In the genomic region with DNA sequence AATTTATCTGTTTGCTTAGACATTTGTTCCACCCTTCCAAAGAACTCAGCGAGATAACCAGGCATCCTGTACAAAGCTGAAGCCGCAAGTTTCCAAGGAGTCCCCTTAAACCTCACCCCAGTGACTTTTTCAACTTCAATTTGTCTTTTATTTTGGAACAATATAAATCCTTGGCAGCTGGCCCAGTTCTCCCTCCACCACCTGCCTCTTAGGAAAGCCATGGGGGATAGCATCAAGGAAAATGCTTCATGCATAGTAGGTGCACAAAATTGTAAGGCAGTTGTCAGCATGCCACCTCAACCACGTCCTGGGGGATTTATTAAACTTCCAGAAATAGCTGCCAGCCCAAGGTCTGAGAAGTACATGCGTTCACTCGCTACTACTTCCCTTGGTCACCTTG, we compare ENCODE assay signal across 12 mouse cellular contexts.
DNase-seq lines count a peak whose midpoint lies in the region; ATAC-seq lines count a peak whose summit lies in the region.
"Had no signal": no experiment of that assay in that cellular context is flagged by ENCODE, and none has a peak within 500 bp of the region (broad histone marks: within the 10 kb centered on the region; RNA-seq: fewer than 3 reads in every experiment).

No protein-coding gene starts in this region.

- H3K9me3 ChIP-seq in kidney, embryonic 16.5 days (ENCODE audit: low read length) = no peaks in the 10 kb centered on the region
- H3K9me3 ChIP-seq in embryonic facial prominence, embryonic 14.5 days (ENCODE audit: control insufficient read depth, low read length) = peaks cover 9% of the 10 kb centered on the region; the same call in 1 of the 2 replicates
- H3K9me3 ChIP-seq in hindbrain, embryonic 12.5 days (replicated peaks) = no peaks in the 10 kb centered on the region
- no peaks in the 10 kb centered on the region for H3K9me3 ChIP-seq in midbrain, embryonic 15.5 days
- H3K9me3 ChIP-seq in liver, embryonic 11.5 days (ENCODE audit: control insufficient read depth, low read length) = no peaks in the 10 kb centered on the region
- no peaks in the 10 kb centered on the region for H3K9me3 ChIP-seq in liver, embryonic 12.5 days (replicated peaks)
- H3K9me3 ChIP-seq: lung, embryonic 15.5 days had no signal

- no peak overlapping the region for H3K9ac ChIP-seq in kidney, embryonic 16.5 days (replicated peaks; ENCODE audit: low read length)
- H3K9ac ChIP-seq in embryonic facial prominence, embryonic 14.5 days (ENCODE audit: low read depth, low read length) = no peak overlapping the region
- H3K9ac ChIP-seq in hindbrain, embryonic 12.5 days = no peak overlapping the region
- no peak overlapping the region for H3K9ac ChIP-seq in midbrain, embryonic 15.5 days
- no peak overlapping the region for H3K9ac ChIP-seq in liver, embryonic 11.5 days (ENCODE audit: low read depth, low read length)
- H3K9ac ChIP-seq in liver, embryonic 12.5 days = no peak overlapping the region
- H3K9ac ChIP-seq: lung, embryonic 15.5 days had no signal

- no peak overlapping the region for H3K4me2 ChIP-seq in kidney, embryonic 16.5 days (replicated peaks; ENCODE audit: low read depth, low read length)
- peak overlapping the region; percentile 30 for H3K4me2 ChIP-seq in embryonic facial prominence, embryonic 14.5 days (ENCODE audit: low read depth, low read length)
- H3K4me2 ChIP-seq in hindbrain, embryonic 12.5 days (replicated peaks) = peak overlapping the region; percentile 11; the same call in 1 of the 2 replicates
- H3K4me2 ChIP-seq in midbrain, embryonic 15.5 days = peak overlapping the region; percentile 1; the same call in 1 of the 2 replicates
- H3K4me2 ChIP-seq in liver, embryonic 11.5 days = no peak overlapping the region
- no peak overlapping the region for H3K4me2 ChIP-seq in liver, embryonic 12.5 days
- H3K4me2 ChIP-seq: lung, embryonic 15.5 days had no signal

- peak overlapping the region; percentile 34 for H3K27ac ChIP-seq in kidney, embryonic 16.5 days (ENCODE audit: low read length)
- H3K27ac ChIP-seq in embryonic facial prominence, embryonic 14.5 days (replicated peaks; ENCODE audit: low read depth, low read length) = peak overlapping the region; percentile 59
- peak overlapping the region; percentile 57 for H3K27ac ChIP-seq in hindbrain, embryonic 12.5 days
- H3K27ac ChIP-seq in midbrain, embryonic 15.5 days = peak overlapping the region; percentile 55; the same call in 1 of the 2 replicates
- H3K27ac ChIP-seq in liver, embryonic 11.5 days (ENCODE audit: low read depth, low read length) = no peak overlapping the region
- no peak overlapping the region for H3K27ac ChIP-seq in liver, embryonic 12.5 days
- H3K27ac ChIP-seq: lung, embryonic 15.5 days; stomach, postnatal 0 days had no signal

- H3K27me3 ChIP-seq in kidney, embryonic 16.5 days (ENCODE audit: insufficient read depth, low read length) = no peaks in the 10 kb centered on the region
- H3K27me3 ChIP-seq in embryonic facial prominence, embryonic 14.5 days (replicated peaks; ENCODE audit: control insufficient read depth, insufficient read depth, low read length) = no peaks in the 10 kb centered on the region
- peaks cover 3% of the 10 kb centered on the region; the same call in 1 of the 2 replicates for H3K27me3 ChIP-seq in hindbrain, embryonic 12.5 days
- H3K27me3 ChIP-seq in midbrain, embryonic 15.5 days (replicated peaks) = no peaks in the 10 kb centered on the region
- no peaks in the 10 kb centered on the region; the same call in 1 of the 2 replicates for H3K27me3 ChIP-seq in liver, embryonic 11.5 days (replicated peaks; ENCODE audit: control insufficient read depth, insufficient read depth, low read length)
- no peaks in the 10 kb centered on the region for H3K27me3 ChIP-seq in liver, embryonic 12.5 days (replicated peaks)
- H3K27me3 ChIP-seq: lung, embryonic 15.5 days had no signal

- no peaks in the 10 kb centered on the region for H3K36me3 ChIP-seq in kidney, embryonic 16.5 days (ENCODE audit: insufficient read depth, low read length)
- no peaks in the 10 kb centered on the region for H3K36me3 ChIP-seq in embryonic facial prominence, embryonic 14.5 days (ENCODE audit: control insufficient read depth, insufficient read depth, low read length)
- H3K36me3 ChIP-seq in hindbrain, embryonic 12.5 days = no peaks in the 10 kb centered on the region
- no peaks in the 10 kb centered on the region for H3K36me3 ChIP-seq in midbrain, embryonic 15.5 days (replicated peaks)
- H3K36me3 ChIP-seq in liver, embryonic 11.5 days (ENCODE audit: control insufficient read depth, insufficient read depth, low read length) = no peaks in the 10 kb centered on the region
- no peaks in the 10 kb centered on the region for H3K36me3 ChIP-seq in liver, embryonic 12.5 days
- H3K36me3 ChIP-seq: lung, embryonic 15.5 days had no signal

- DNase-seq in kidney, adult 18-20 months = no peak
- DNase-seq in embryonic facial prominence, embryonic 14.5 days (ENCODE audit: low spot score) = peak; percentile 66
- no peak for DNase-seq in frontal cortex, postnatal 10 days (ENCODE audit: low spot score in 2 of 2)
- no peak for DNase-seq in liver, embryonic 11.5 days (ENCODE audit: low spot score)
- DNase-seq: right cerebral cortex, postnatal 25 days had no signal

- peaks cover 16% of the 10 kb centered on the region for H3K4me1 ChIP-seq in kidney, embryonic 16.5 days (ENCODE audit: insufficient read depth, low read length)
- H3K4me1 ChIP-seq in embryonic facial prominence, embryonic 14.5 days (ENCODE audit: control insufficient read depth, insufficient read depth, low read length) = peaks cover 39% of the 10 kb centered on the region
- H3K4me1 ChIP-seq in hindbrain, embryonic 12.5 days = peaks cover 45% of the 10 kb centered on the region
- H3K4me1 ChIP-seq in midbrain, embryonic 15.5 days = peaks cover 27% of the 10 kb centered on the region
- no peaks in the 10 kb centered on the region for H3K4me1 ChIP-seq in liver, embryonic 11.5 days (replicated peaks; ENCODE audit: control insufficient read depth, insufficient read depth, low read length)
- H3K4me1 ChIP-seq in liver, embryonic 12.5 days = no peaks in the 10 kb centered on the region

- WGBS in kidney, embryonic 16.5 days = 35% methylated on average over 5 of the region's 5 CpGs
- WGBS in embryonic facial prominence, embryonic 14.5 days = 19% methylated on average over 5 of the region's 5 CpGs
- WGBS in hindbrain, embryonic 12.5 days = 25% methylated on average over 5 of the region's 5 CpGs
- WGBS in midbrain, embryonic 15.5 days = 20% methylated on average over 5 of the region's 5 CpGs
- WGBS in liver, embryonic 11.5 days = 54% methylated on average over 5 of the region's 5 CpGs
- 50% methylated on average over 5 of the region's 5 CpGs for WGBS in liver, embryonic 12.5 days (ENCODE audit: insufficient replicate concordance)

- H3K4me3 ChIP-seq in kidney, embryonic 16.5 days (ENCODE audit: low read length) = no peak overlapping the region
- H3K4me3 ChIP-seq in embryonic facial prominence, embryonic 14.5 days (ENCODE audit: low read depth, low read length) = no peak overlapping the region
- H3K4me3 ChIP-seq in hindbrain, embryonic 12.5 days = no peak overlapping the region
- H3K4me3 ChIP-seq in midbrain, embryonic 15.5 days = no peak overlapping the region
- no peak overlapping the region for H3K4me3 ChIP-seq in liver, embryonic 11.5 days (ENCODE audit: low read depth, low read length)
- H3K4me3 ChIP-seq in liver, embryonic 12.5 days = no peak overlapping the region
- H3K4me3 ChIP-seq: lung, embryonic 15.5 days; myocyte had no signal

- no peak for ATAC-seq in kidney, embryonic 16.5 days (ENCODE audit: low FRiP score, low TSS enrichment)
- no peak for ATAC-seq in embryonic facial prominence, embryonic 14.5 days (ENCODE audit: low read depth)
- no peak for ATAC-seq in hindbrain, embryonic 12.5 days (ENCODE audit: low FRiP score)
- no peak for ATAC-seq in midbrain, embryonic 15.5 days (replicated peaks)
- ATAC-seq in liver, embryonic 11.5 days (replicated peaks; ENCODE audit: low FRiP score) = no peak
- ATAC-seq in liver, embryonic 12.5 days = no peak

Comparison
In these comparisons a context has a peak if more than half of its experiments do, and no peak if none do; other contexts are left out.
1. H3K27ac ChIP-seq: peak in kidney, embryonic 16.5 days (single experiment), embryonic facial prominence, embryonic 14.5 days (single experiment), hindbrain, embryonic 12.5 days (single experiment) and midbrain, embryonic 15.5 days (single experiment); none in liver, embryonic 11.5 days (single experiment) and liver, embryonic 12.5 days (single experiment).
2. H3K4me2 ChIP-seq: peak in embryonic facial prominence, embryonic 14.5 days (single experiment), hindbrain, embryonic 12.5 days (single experiment) and midbrain, embryonic 15.5 days (single experiment); none in kidney, embryonic 16.5 days (single experiment), liver, embryonic 11.5 days (single experiment) and liver, embryonic 12.5 days (single experiment).